Mouse (Mus musculus): Measurements from ENCODE around the gene Gpr21. TPM values are rescaled to one million over a fixed set of nuclear protein-coding genes. Genes with fewer than 3 reads are reported as not detected.

Gene Gpr21
- 0.31 and 0.46 TPM in 2 replicates for polyA plus RNA-seq (2012; rRNA removed; ENCODE audit: low replicate concordance)

GRCm38 (mm10) chr2:37516030-37516710, at the start of gene Gpr21:
Gene Gpr21 (plus strand): TSS chr2:37516332.

Other genes starting within 250 kb of the Gpr21 start
- not detected in 2 replicates for gene Olfr368, start 189.8 kb upstream of the Gpr21 start, polyA plus RNA-seq (2012; rRNA removed; ENCODE audit: low replicate concordance)
- 10.7 and 13.6 TPM in 2 replicates for gene Pdcl, start 157.0 kb upstream of the Gpr21 start, polyA plus RNA-seq (2012; rRNA removed; ENCODE audit: low replicate concordance)
- 6.6 and 11.3 TPM in 2 replicates for gene Rc3h2, start 93.4 kb upstream of the Gpr21 start, polyA plus RNA-seq (2012; rRNA removed; ENCODE audit: low replicate concordance)
- gene Zbtb26, start 73.2 kb upstream of the Gpr21 start, polyA plus RNA-seq (2012; rRNA removed; ENCODE audit: low replicate concordance), result 3.5 and 5.7 TPM in 2 replicates
- gene Zbtb6, start 73.2 kb upstream of the Gpr21 start, polyA plus RNA-seq (2012; rRNA removed; ENCODE audit: low replicate concordance), result 2.2 and 3.3 TPM in 2 replicates
- gene Rabgap1, start 73.1 kb upstream of the Gpr21 start, polyA plus RNA-seq (2012; rRNA removed; ENCODE audit: low replicate concordance), result 12.8 and 16.5 TPM in 2 replicates
- gene Strbp, start 187.5 kb downstream of the Gpr21 start, polyA plus RNA-seq (2012; rRNA removed; ENCODE audit: low replicate concordance), result 1.7 and 4.0 TPM in 2 replicates